Mouse (Mus musculus) hematopoietic stem cell, adult 5-6 weeks (primary cell): ENCODE results near the gene Sqor. TPM values are rescaled to one million over a fixed set of nuclear protein-coding genes. Genes with fewer than 3 reads are reported as not detected.

ENCODE experiments used
- ATAC-seq, 2 experiments: fragments of 125-278 bp in 1 of 2; replicated peaks in 1 of 2; 2 replicates each; pipeline ENCODE4 v1.8.0; 2016 to 2017; ENCODE audit warnings: inconsistent platforms in 2 of 2, mild to moderate bottlenecking in 2 of 2, moderate number of reproducible peaks in 2 of 2, low read depth in 1 of 2, moderate TSS enrichment in 1 of 2; ENCODE audit not compliant: low FRiP score in 2 of 2, poor library complexity in 2 of 2, severe bottlenecking in 2 of 2, insufficient read depth in 1 of 2, low TSS enrichment in 1 of 2
- total RNA-seq: library from RNA; stranded (forward); fragments of 172-1452, 232-1000 nt; gene quantifications from 2 replicates; pipeline ENCODE4 v1.2.3, GENCODE M21; 2017

The Sqor gene
- 33.5 and 50.2 TPM in 2 replicates for total RNA-seq

DNA sequence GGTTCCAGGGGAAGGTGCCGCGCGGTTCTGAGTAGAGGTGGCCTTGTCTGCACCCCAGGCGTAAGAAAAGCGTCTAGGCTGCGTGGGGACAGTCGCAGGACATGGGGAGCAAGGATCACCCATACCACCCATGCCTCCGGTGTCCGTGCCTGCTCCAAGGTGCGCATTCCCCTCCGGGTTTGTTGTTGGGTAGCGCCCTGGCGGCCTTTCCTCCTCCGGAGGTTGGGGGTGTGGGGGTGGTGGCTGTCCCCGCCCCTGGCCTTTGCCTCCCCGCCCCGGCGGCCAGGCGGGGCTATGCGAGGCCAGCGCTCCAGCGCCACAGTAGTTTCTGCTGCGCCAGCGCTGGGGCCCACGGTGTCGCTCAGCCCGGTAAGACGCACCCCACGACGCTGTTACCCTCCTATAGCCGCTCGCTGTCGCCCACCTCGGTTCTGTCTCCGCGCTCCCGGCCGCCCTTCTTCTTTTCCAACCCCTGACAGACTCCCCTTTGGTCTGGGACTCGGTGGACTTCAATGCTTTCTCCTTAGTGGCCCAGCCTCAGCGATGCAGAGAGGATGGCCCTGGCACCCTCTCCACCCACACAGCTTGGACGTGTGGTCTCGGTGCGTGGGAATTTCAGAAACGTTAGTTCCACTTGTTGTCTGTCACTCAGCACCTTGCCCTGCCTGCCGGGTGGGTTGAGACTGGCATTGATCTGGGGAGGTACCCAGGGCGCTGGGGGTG lies at the start of gene Sqor:
Gene Sqor, plus strand, starts transcription at position 167 of the 723 bp plus-strand sequence.
- peak; percentile 94 to 95 for ATAC-seq

- ATAC-seq = no peak
These were observed 48.7 kb upstream of the Sqor start for GRCm38 (mm10) chr2:122716301-122716842.

- ATAC-seq = no peak
These were observed 45.8 kb upstream of the Sqor start for GRCm38 (mm10) chr2:122719232-122719631.

DNA sequence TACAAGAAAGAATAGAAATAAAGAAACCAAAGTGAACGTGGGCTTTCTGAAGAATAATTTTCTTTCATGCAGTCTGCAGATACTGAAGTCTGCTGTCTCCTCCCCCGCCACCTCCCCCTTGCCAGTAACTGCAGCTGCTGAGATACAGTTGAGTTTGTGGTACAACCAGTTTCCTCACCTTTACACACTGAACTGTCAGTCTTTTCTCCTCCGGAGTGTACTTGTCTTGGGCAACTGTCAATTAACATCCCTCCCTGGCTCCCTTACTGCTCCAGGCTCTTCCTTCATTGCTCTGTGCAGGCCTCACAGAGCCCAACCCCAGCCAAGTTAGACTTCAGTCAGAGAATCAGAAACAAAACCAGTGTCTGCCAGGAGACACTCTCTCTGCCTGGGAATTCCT lies 44.5 kb upstream of the Sqor start:
- ATAC-seq = no peak

DNA sequence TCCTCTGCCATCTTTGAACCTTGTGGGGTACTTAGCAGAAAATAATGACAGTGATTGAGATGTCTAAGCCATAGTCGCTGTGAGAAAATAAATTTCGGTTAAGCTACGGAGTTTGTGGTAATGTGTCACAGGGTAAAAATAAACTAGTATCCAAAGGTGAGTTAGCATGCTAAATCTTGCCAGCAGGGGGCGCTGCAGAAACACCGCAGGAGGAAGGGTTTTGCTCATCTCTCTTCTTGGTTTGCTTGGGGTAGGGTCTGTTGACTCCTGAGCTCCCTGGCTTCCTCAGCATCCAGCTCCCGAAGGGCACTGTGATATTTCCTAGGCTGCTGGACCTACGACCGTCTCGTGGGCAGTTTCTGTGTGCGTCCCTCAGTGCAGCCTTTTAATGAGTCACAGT lies 39.4 kb upstream of the Sqor start:
- peak in 1 of 2 experiments; percentile 39; a peak in 2 of 4 replicates for ATAC-seq

DNA sequence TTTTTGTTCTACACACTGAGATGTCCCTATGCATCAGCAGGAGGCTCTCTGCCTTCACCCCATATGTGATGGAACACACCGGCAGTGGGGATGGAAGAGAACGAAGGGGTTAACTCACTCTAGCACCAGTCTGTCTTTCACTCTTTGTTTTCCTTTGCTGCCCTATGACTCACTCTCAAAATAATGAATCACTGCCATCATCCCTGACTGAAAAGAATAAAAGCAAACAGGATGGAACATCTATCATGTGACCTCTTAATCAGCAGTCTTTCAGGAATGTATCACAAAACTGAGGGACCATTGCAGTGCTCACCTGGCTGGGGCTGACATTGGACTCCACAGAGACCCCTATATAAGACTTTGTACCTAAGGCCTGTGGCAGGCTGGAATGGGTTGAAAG lies 33.6 kb upstream of the Sqor start:
- ATAC-seq = no peak

DNA sequence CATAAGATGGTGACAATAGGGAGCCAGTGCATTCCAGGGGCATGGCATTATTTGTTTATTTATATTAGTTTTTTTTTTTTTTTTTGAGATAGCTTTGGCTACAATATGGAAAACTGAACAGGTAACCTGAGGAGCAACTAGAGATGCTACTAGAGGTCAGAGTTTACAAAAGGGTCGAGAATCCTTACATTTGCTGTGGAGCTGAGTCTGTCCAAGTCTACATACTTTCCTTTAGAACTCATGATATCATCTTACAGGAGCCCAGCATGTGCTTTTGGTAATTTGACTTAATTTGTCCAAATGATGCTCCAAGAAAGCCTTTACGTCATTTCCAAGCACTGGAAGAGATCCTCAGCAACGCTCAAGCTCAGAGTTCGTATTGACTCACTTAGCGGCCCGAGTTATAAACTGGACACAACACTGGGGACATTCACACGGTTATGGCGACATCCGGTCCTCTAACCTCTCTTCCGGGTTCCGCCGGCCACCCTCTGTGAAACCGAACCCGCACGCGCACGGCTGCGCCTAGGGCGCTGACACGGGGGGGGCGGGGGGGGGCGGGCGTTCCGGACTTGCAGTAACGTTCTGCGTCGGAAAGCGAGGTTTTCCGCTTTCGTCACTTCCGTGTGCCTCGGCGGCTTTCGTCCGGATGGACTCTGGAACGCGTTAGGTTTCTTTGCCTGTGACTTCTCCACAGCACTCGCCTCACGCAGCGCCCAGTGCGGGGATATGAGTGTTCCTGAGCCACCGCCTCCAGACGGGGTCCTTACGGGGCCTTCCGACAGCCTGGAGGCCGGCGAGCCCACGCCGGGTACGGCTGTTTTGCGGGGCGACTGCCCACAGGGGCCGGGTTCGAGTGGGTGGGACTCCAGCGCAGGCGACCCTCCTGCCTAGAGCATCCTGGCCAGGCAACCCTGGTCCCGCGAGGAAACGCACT lies 26.9 kb upstream of the Sqor start, which contains the start of gene Bloc1s6:
Gene Bloc1s6, plus strand, starts transcription at position 610 of the 937 bp plus-strand sequence.
- peak; percentile 84 to 93 for ATAC-seq

GRCm38 (mm10) chr2:122739023-122739422 lies 26.0 kb upstream of the Sqor start:
- no peak for ATAC-seq

DNA sequence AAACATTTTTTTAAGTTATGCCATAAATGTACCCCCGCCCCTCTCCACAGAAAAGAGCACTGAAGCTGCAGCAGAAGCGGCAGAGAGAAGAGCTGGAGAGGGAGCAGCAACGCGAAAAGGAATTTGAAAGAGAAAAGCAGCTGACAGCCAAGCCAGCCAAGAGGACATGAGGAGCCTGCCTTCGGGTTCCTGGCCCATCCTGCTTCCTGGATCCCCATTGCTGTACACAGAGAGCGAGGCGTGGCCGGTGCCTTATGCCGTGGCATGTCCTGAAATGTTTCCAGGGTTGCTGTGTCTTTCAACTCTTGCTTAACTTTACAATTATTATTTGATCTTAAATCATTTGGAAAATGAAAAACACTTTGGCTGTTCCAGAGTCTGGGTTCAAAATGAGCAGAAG lies 18.6 kb upstream of the Sqor start:
- ATAC-seq = no peak

DNA sequence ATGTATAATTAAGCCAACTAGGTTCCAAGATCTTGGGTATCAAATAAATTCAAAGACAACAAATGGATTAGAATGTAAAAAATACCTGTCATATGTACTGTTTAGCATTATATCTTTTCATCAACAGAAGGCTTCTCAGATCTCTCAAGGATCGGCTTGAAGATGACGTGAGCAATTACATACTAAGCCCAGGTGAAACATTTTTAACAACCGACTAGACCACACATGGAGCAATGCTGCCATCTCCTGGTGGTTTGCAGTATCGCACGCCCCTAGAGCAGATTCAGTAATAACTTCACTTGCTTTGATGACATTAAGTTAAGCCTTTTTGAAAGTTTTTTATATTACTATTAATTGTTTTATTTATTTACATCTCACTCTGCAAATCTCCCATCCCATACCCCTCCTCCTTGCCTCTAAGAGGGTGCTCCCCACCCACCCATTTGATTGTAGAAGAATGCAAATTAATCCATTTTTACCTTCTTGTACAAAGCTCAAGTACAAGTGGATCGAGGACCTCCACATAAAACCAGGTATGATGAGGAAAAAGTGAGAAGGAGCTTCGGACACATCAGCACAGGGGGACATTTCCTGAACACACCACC lies 11.2 kb upstream of the Sqor start:
- ATAC-seq = peak; percentile 90 to 96

DNA sequence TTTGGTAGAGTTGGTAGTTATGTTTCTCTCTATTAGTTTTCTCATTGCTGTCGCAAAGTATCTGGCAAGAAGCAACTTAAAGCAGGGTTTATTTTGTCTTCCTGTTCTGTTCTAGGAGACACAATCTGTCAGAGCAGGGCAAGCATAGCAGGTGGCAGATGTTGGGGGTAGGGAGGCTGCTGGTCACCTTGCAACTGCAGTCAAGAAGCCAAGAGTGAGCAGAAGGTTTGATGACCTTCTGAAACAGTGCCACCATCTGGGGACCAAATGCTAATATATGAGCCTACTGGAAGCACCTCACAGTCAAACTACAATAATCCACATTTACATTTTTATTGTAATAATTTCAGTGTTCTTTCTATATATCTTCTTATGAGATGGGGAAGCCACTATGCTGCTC lies 5.2 kb upstream of the Sqor start:
- ATAC-seq = no peak

DNA sequence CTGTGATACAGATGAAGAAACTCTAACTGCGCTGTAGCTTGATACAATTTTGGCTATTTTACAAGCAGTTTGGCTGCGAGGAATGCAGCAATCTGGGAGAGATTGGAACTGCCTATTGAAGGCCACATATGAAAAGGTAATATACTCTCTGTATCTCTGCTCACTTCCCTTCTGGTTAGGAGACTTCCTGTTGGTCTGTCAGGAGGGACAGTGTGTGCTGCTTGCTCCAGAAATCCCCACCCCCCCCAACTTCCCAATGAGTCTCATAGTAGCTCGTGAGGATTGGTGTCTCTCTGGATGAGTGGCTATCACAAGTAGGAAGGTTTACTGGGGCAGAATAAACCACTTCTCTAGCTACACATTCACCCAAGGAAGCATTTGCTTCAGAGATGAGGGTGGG lies 2.0 kb upstream of the Sqor start:
- no peak for ATAC-seq

DNA sequence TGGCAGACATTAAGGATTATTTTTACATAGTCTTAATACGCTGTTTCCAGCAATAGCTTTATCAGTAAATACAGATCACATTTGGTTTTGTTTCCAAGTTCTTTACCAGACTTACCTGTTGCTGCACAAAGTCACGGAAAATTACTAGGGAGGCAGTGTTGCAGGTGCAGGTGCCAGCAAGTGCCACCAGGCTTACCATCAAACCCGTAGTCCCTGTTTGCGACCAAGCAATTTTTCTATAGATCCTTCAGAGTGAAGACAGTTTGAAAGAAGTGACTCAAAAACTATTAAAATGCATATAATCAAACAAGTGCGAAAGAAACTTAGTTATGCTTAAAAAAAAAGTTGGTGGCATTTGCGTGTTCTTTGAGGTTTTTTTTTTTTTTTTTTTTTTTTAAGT lies 511 bp upstream of the Sqor start:
- ATAC-seq = no peak

DNA sequence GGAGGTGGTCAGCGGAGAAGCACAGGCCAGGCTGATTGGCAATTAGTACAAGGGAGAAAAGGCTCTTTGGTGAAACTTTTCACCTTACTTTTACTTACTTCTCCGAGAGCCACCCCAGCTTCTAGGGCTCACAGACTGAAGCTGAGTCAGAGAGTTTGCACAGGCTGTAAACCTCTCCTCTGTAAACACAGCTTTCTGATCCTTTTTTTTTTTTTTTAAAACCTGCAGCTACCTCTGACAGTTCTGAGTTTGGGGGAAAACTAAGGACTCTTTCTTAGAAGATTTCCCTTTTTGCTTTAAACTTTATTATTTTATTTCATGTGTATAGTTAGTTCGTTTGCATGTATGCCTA lies 733 bp downstream of the Sqor start:
- ATAC-seq = no peak

- peak; percentile 97 to 98 for ATAC-seq
These were observed 6.0 kb downstream of the Sqor start for GRCm38 (mm10) chr2:122771002-122771401.

- no peak for ATAC-seq
These were observed 7.9 kb downstream of the Sqor start for GRCm38 (mm10) chr2:122772899-122773298.

DNA sequence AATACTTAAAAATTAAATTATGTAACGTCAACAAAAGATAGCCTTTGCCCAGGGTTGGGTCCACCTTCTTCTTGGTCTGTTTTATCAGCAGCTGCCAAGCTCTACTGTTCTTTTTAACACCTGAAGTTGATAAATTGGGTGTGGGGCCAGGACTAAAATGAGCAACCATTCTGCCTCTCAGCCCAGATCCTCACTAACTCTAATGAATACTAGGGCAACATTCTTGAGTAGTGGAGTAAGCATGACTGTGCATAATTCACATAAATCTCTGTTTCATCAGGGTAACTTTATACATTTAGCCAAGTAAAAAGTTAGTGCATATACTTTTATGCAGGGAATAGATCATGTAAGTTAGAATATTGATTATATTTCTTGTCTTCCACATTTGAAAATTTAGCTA lies 10.5 kb downstream of the Sqor start:
- no peak for ATAC-seq

GRCm38 (mm10) chr2:122776823-122777222 lies 11.8 kb downstream of the Sqor start:
- peak; percentile 36 to 70; a peak in 3 of 4 replicates for ATAC-seq
